Mouse (Mus musculus) gastrocnemius, adult 18-20 months (tissue): ENCODE results near the gene B230217C12Rik. TPM values are rescaled to one million over a fixed set of nuclear protein-coding genes. Genes with fewer than 3 reads are reported as not detected.
"Not testable (repeated sequence)": the region's sequence is repeated elsewhere in the genome, so short reads cannot be mapped to it uniquely, and the experiment has no call there.

Experiments used
- DNase-seq: peaks from one replicate; pipeline ENCODE4 v3.0.0; 2021; ENCODE audit warnings: low spot score
- total RNA-seq, 2 experiments: library from RNA; stranded (reverse); gene quantifications; 2 replicates each; pipeline ENCODE4 v1.2.3; 2021

B230217C12Rik gene
- total RNA-seq, 2 experiments from 2014 or later, result 0.19 to 0.34 TPM

DNA sequence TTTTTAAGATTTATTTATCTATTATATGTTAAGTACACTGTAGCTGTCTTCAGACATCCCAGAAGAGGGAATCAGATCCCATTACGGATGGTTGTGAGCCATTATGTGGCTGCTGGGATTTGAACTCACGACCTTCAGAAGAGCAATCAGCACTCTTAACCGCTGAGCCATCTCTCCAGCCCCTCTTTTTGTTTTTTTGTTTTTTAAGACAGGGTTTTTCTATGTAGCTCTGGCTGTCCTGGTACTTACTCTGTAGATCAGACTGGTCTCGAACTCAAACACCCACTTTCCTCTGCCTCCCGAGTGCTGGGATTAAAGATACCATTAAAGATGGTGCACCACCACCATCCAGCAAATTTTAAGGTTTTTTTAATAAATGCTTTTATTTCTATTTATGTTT is 24.8 kb downstream of the B230217C12Rik start:
- DNase-seq, result no peak

DNA sequence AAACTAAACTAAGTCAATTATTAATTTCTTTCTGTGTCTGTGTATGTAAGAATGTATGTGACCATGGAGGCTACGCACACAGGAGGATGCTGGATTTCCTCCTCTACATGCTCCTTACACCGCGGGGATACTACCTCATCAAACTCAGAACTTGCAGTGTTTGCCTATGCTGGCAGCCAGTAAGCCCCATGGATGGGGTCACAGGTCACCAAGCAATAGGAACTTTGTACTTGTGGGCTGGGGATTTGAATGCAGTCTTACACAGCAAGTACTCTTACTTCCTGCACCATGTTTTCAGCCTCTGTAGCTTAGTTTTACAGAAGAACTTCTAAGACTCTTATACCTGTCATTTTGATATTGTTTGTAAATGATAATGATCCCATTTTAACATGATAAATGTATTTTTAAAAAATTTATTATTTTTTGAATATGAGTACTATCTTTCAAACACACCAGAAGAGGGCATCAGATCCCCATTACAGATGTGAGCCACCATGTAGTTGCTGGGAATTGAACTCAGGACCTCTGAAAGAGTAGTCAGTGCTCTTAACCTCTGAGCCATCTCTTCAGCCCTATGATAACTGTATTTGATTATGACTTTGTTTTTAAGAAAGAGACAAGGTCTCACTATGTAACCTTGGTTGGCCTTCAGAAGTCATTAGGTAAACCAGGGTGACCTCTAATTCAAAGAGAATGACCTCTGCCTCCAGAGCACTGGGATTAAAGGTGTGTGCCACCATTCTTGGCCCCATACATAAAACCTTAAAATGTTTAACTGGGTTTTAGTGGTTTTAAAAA is 25.7 kb downstream of the B230217C12Rik start:
- DNase-seq, result no peak

- DNase-seq, result no peak
Observed at GRCm38 (mm10) chr11:97867591-97867990, 27.0 kb downstream of the B230217C12Rik start.

- DNase-seq, result not testable (repeated sequence)
Observed at GRCm38 (mm10) chr11:97872378-97872777, 31.8 kb downstream of the B230217C12Rik start.

GRCm38 (mm10) chr11:97874396-97874795 is 33.8 kb downstream of the B230217C12Rik start:
- no peak for DNase-seq

DNA sequence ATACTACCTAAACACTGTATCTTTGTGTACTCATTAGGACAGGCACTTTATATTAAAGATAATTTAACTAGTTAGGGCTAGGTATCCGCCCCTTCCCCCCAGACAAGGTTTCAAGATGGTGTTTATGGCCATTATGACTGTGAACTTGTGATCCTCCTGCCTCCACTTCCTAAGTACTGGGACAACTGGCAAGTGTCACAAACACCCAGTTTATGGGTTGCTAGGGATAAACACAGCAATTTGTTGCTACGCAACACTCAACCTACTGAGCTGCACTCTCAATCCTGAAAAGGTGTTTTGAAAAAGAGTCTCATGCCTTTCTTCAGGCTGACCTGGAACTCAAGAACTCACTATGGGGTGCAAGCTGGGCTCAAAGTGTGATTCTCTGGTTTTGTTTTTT is 36.8 kb downstream of the B230217C12Rik start:
- no peak for DNase-seq

DNA sequence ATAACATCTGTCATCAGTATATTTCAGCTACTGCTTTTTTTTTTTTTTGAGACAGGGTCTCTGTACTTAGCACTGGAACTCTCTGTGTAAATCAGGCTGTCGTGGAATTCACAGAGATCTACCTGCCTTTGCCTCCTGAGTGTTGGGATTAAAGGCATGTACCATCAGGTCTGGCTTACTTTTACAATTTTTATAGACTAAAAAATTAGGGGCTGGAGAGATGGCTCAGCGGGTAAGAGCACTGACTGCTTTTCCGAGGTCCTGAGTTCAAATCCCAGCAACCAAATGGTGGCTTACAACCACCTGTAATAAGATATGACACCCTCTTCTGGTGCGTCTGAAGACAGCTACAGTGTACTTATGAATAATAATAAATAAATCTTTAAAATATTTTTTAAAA is 39.8 kb downstream of the B230217C12Rik start:
- DNase-seq, result no peak

GRCm38 (mm10) chr11:97883542-97883917 is 43.0 kb downstream of the B230217C12Rik start:
- peak; percentile 62 for DNase-seq

DNA sequence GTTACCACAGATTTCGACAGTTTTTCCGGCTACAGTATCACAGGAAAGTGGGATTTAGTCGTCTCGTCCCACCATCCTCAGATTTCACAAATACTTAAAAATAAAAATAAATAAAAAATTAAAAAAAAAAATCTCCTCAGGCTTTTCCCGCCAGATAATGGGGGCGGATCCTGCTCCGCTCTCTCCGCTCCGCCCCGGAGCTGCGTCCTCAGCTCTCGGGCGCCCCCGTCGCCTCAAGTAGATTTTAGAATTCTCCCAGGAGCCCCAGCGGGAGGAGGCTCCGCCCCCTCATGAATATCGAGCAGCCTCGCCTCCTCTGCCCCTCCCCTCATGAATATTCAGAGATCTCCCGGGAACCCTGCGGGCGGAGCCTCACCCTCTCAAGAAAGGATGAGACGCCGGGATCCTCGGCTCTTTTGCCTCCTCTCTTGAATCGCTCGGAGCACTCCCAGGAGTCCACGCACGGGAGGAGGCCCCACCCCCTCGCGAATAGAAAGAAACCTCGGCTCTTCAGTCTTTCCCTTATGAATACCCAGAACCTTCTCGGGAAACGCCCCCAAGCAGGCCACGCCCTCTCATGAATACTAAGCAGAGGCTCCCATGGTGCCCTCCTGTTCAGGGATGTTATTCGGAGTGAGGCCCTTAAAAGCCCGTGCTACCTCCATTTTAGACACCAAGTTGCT is 43.5 kb downstream of the B230217C12Rik start, which contains the start of gene Fbxo47:
Gene Fbxo47, minus strand, starts transcription at position 237 of the 683 bp plus-strand sequence.
- DNase-seq, result peak; percentile 98

- DNase-seq, result no peak
Observed at GRCm38 (mm10) chr11:97884601-97885185, 44.1 kb downstream of the B230217C12Rik start.

DNA sequence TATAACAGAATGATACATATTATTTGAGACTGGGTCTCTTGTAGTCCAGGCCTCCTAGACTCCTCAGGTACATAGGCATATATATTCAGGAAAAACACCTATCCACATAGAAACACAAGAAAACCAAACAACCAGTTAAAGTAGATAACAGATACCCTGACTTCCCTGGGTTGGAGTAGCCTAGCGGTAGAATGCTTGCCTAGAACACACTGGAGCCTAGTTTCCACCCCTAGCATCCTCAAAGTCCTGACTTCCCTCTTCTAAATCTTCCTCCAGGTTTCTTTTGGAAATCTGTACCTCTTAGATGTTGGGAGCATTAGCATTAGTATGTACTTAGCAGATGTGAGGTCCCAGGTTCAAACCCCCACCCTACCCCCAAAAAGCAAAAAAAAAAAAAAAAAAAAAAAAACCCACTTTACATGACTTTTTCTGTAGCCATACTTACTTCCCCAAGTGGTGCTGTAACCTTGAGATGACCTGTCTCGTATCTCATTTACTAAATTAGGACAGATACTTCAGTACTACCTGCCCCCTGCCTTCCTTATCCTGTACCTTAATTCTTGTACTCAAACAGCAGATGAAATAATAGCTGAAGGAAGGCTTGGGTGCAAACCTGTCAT is 44.8 kb downstream of the B230217C12Rik start:
- DNase-seq, result no peak

GRCm38 (mm10) chr11:97891821-97892220 is 51.2 kb downstream of the B230217C12Rik start:
- DNase-seq, result no peak

Other genes starting within 250 kb of the B230217C12Rik start
- gene Epop, start 211.1 kb upstream of the B230217C12Rik start, total RNA-seq, result under 1 TPM; 0.75 to 1.00 TPM
- 10 to 100 TPM; 44.1 to 51.0 TPM for gene Mllt6, start 177.4 kb upstream of the B230217C12Rik start, total RNA-seq
- gene Cisd3, start 155.0 kb upstream of the B230217C12Rik start, total RNA-seq, result 100 to 1,000 TPM in 1 of 2 experiments, 10 to 100 TPM in 1; 96.7 to 102 TPM
- gene Pcgf2, start 140.3 kb upstream of the B230217C12Rik start, total RNA-seq, result 1 to 10 TPM in 1 of 2 experiments, under 1 TPM in 1; 0.96 to 2.3 TPM
- 100 to 1,000 TPM; 150 to 167 TPM for gene Psmb3, start 137.4 kb upstream of the B230217C12Rik start, total RNA-seq
- 10 to 100 TPM; 64.7 TPM for gene Pip4k2b, start 96.1 kb upstream of the B230217C12Rik start, total RNA-seq
- gene Cwc25, start 74.2 kb upstream of the B230217C12Rik start, total RNA-seq, result 1 to 10 TPM; 5.2 to 5.9 TPM
- not detected for gene 1700001P01Rik, start 64.9 kb upstream of the B230217C12Rik start, total RNA-seq
- gene Rpl23, start 58.3 kb upstream of the B230217C12Rik start, total RNA-seq, result 100 to 1,000 TPM; 426 to 450 TPM
- gene Lasp1, start 41.8 kb upstream of the B230217C12Rik start, total RNA-seq, result 10 to 100 TPM; 10.0 to 19.2 TPM
- under 1 TPM; 0.16 to 0.38 TPM for gene Fbxo47, start 43.4 kb downstream of the B230217C12Rik start, total RNA-seq
- 1 to 10 TPM; 2.1 to 2.6 TPM for gene Plxdc1, start 145.7 kb downstream of the B230217C12Rik start, total RNA-seq
- gene Arl5c, start 155.4 kb downstream of the B230217C12Rik start, total RNA-seq, result under 1 TPM in 1 of 2 experiments, not detected in 1; 0.26 TPM
- gene Cacnb1, start 182.3 kb downstream of the B230217C12Rik start, total RNA-seq, result 100 to 1,000 TPM; 167 to 198 TPM
- gene Rpl19, start 185.9 kb downstream of the B230217C12Rik start, total RNA-seq, result 100 to 1,000 TPM; 457 to 462 TPM
- gene Stac2, start 212.7 kb downstream of the B230217C12Rik start, total RNA-seq, result under 1 TPM; 0.14 to 0.16 TPM